Mouse (Mus musculus) embryonic fibroblast, embryonic 13.5 days (primary cell): Measurements from ENCODE around the gene Fam160a1.

Experiments used
- CTCF ChIP-seq: IDR thresholded peaks from 2 replicates; pipeline ENCODE4 v1.5.1; 2011; ENCODE audit warnings: mild to moderate bottlenecking, control low read depth, low read length, moderate library complexity, borderline replicate concordance; ENCODE audit not compliant: insufficient read depth
- POLR2A ChIP-seq: IDR thresholded peaks from 2 replicates; pipeline ENCODE4 v1.6.1; 2011; ENCODE audit warnings: low read depth, mild to moderate bottlenecking, control low read depth, low read length, moderate library complexity

GRCm38 (mm10) chr3:85857083-85857482, 40.0 kb upstream of the Fam160a1 start:
- TF ChIP-seq CTCF (no peak), POLR2A (no peak)
